Mouse (Mus musculus) retina, postnatal 7 days (tissue): Measurements from ENCODE around the gene Ankra2.

Source experiments
- DNase-seq: peaks from one replicate; pipeline ENCODE4 v3.0.0-alpha.2; 2012; ENCODE audit warnings: low read depth, low spot score

The Ankra2 gene

GRCm38 (mm10) chr13:98262636-98263457, at the start of gene Ankra2, which contains the start of gene Utp15:
Gene Ankra2 (plus strand): TSS chr13:98263074.
Gene Utp15 (minus strand): TSS chr13:98263041.
- DNase-seq = peak; percentile 98

GRCm38 (mm10) chr13:98222848-98223247, 40.0 kb upstream of the Ankra2 start:
- DNase-seq = no peak

DNA sequence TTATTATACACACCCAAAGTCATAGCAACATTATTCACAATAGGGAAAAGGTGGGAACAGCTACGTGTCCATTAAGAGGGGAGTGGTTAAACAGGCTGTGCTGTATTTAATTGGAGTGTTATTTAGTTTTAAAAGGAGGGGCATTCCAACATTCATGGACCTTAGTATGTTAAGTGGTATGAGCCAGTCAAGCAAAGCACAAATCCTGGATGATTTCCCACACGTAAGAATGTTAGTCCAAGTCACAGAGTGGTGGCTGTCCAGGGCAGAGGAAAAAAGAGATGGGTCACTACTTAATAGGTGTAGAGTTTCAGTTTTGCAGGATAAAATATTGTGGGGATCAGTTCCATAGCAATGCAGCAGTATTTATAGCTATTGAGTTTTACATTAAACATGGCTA, 36.6 kb upstream of the Ankra2 start:
- no peak for DNase-seq

DNA sequence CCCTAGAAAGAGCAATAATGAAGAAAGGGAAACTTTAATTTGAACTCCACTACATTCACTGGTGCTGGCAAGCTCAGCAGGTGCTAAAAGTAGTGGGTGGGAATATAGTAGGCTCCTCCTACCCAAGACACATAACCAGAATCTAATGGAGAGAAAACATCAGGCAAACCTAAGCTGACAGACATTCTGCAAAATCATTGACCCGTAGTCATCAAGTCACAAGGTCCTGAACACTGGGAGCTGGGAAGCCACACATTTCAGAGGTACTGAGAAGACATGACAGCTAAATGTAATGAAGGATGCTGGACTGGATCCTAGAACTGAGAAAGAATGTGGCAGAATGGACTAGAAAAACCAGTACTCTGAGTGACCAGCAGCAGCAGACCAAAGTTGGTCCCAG, 32.4 kb upstream of the Ankra2 start:
- DNase-seq = no peak

- DNase-seq = no peak
Measured at GRCm38 (mm10) chr13:98235451-98235850, 27.4 kb upstream of the Ankra2 start.

DNA sequence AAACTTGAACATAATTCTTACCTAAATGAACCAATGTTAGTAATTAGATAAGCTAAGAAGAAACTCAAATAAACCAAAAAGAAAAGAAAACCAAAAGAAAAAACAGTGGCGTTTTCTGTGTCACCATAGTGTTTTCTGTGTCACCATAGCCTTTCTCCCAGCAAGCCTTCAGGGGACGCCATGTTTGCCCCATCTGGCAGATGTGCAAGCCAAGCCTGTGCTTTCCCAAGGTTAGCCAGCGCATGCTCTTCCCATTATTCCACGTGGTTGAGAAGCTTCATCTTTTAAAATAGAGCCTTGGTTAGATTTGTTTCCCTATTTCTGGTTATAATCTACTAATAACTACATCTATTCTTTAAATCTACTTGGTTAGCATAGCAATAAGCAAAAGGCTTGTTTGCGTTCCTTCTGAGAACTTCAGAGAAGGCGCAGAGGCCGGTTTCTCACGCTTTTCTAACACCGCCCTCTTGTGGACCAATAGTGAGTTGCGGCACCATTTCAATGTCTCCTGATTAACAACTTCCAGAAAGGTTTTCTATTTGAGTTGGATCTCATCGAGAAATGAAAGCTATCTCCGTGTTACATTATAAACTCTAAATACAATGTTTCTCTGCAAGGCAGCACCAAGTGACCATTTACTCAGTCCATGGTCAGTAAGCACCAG, 22.8 kb upstream of the Ankra2 start:
- DNase-seq = peak; percentile 61

GRCm38 (mm10) chr13:98241531-98242282, 21.2 kb upstream of the Ankra2 start:
- DNase-seq = no peak

GRCm38 (mm10) chr13:98244571-98245350, 18.1 kb upstream of the Ankra2 start:
- no peak for DNase-seq

- no peak for DNase-seq
Measured at GRCm38 (mm10) chr13:98245386-98245785, 17.5 kb upstream of the Ankra2 start.

GRCm38 (mm10) chr13:98249594-98249993, 13.3 kb upstream of the Ankra2 start:
- no peak for DNase-seq

DNA sequence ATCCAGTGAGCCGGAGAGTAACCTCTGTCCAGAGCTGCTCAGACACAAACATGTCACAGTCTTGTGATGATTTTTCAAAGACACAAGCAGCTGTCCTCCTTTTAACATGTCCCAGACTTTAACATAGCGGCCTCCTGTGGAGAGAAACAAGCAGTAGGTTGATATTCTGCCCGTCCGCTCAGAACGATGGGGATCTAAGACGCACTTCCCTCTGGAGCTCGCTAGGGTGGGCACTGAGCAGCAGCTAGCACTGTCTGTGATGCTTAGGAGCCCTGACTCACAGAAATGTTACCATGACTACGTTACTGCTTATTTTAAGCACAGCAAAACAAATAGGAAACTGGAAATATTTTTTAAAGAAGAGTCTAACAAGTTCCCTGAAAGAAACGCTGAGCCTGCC, 8.0 kb upstream of the Ankra2 start:
- DNase-seq = no peak

GRCm38 (mm10) chr13:98263458-98263987, 649 bp downstream of the Ankra2 start:
- DNase-seq = no peak

DNA sequence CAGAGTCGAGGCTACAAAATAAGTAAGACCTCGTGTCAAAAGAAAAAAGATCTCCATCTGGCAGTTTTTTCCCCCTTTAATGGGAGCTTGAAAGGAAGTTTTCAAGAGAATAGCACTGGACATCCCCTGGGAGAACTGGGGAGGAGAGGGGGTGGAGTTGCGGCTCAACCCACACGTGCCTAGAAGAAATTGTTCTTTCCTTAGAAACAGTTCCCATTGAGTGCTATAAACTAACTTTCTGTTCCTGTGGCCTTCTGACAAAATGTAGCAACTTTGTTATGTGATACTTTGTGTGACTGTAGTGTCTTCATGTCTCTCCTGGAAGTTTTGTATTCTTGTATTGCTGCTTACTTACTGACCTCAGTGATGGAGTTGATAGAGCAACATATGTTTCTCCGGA, 1.2 kb downstream of the Ankra2 start:
- DNase-seq = no peak

- no peak for DNase-seq
Measured at GRCm38 (mm10) chr13:98274023-98274422, 11.1 kb downstream of the Ankra2 start.

GRCm38 (mm10) chr13:98275646-98276045, 12.8 kb downstream of the Ankra2 start:
- no peak for DNase-seq

- no peak for DNase-seq
Measured at GRCm38 (mm10) chr13:98276253-98276652, 13.4 kb downstream of the Ankra2 start.

DNA sequence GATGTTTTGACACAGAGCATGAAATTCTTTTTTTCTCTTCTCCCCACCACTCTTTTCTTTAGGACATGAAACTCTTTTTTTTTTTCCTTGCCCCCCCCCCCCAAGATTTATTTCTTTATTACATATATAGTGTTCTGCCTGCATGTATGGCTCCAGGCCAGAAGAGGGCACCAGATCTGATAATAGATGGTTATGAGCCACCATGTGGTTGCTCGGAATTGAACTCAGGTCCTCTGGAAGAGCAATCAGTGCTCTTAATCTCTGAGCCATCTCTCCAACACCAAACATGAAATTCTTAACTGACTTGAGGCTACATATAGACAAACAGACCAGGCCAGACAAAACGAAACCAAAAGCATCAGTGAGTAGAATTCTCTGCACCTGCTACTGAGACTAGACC, 14.6 kb downstream of the Ankra2 start:
- no peak for DNase-seq

GRCm38 (mm10) chr13:98279686-98280085, 16.8 kb downstream of the Ankra2 start, which contains the start of gene Gm21976:
Gene Gm21976 (plus strand): TSS chr13:98279887.
- no peak for DNase-seq

- DNase-seq = no peak
Measured at GRCm38 (mm10) chr13:98280990-98281650, 18.2 kb downstream of the Ankra2 start.

- DNase-seq = no peak
Measured at GRCm38 (mm10) chr13:98290719-98291118, 27.8 kb downstream of the Ankra2 start.

DNA sequence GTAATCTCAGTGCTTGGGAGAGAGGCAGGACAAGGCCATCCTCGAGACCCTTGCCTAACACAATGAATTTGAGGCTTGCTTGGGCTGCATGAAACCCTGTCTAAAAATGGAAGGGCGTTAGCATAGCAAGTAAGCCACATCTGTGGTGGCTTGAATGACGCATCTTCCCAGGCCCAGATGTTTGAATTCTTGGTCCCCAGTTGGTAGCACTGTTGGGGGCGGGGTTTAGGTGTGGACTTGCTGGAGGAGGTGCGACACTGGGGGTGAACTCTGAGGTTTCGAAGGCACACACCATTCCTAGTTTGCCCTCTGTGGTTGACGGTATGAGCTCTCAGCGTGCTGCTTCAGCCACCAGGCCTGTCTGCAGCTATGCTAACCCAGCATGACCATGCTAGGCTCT, 28.8 kb downstream of the Ankra2 start:
- DNase-seq = no peak
